Mouse (Mus musculus): Measurements from ENCODE around the gene Apoo. TPM values are rescaled to one million over a fixed set of nuclear protein-coding genes. Genes with fewer than 3 reads are reported as not detected.
"Not testable (repeated sequence)": the region's sequence is repeated elsewhere in the genome, so short reads cannot be mapped to it uniquely, and the experiment has no call there.

Gene Apoo
- polyA plus RNA-seq, 1 experiment: 1.0 TPM

- TF ChIP-seq FLI1 (IDR thresholded peaks at IDR 0.05; ENCODE audit: low read length) (no peak), GATA1 (IDR thresholded peaks at IDR 0.05; ENCODE audit: borderline replicate concordance, low read length) (no peak)
- no peaks in the 10 kb centered on the region for H3K4me1 ChIP-seq
- peaks cover 14% of the 10 kb centered on the region for H3K27me3 ChIP-seq (replicated peaks)
- no peak overlapping the region for H3K4me3 ChIP-seq (replicated peaks)
- H3K9me3 ChIP-seq: no peaks in the 10 kb centered on the region
- H3K36me3 ChIP-seq (replicated peaks; ENCODE audit: low read length): no peaks in the 10 kb centered on the region
These were observed 64.8 kb downstream of the Apoo start for GRCm38 (mm10) chrX:94431548-94432375.

DNA sequence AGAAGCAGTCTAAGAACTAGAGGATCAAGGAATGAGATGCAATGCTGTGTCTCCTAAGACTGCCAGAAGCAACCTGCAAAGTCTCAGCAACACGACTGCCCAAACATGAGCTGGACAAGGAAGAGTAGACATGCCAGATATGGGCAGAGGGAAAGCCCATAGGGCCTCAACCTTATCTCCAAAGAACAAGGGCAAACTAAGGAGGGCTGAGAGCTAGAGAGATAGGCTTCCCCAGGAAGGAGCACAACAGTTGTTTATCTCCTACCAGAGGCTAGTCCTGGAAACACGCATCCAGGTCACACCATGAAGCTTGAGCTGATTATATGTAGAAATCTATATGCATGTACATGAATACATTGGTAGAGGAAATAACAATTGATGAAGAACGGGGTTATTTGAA is 78.5 kb downstream of the Apoo start:
- H3K9me3 ChIP-seq; H3K36me3 ChIP-seq (replicated peaks; ENCODE audit: low read length); H3K4me3 ChIP-seq (replicated peaks); H3K4me1 ChIP-seq; H3K27me3 ChIP-seq (replicated peaks): not testable (repeated sequence)

GRCm38 (mm10) chrX:94446021-94446420 is 79.1 kb downstream of the Apoo start:
- H3K9me3 ChIP-seq; H3K36me3 ChIP-seq (replicated peaks; ENCODE audit: low read length); H3K4me3 ChIP-seq (replicated peaks); H3K4me1 ChIP-seq; H3K27me3 ChIP-seq (replicated peaks): not testable (repeated sequence)

- not testable (repeated sequence) for H3K36me3 ChIP-seq (replicated peaks; ENCODE audit: low read length); H3K4me3 ChIP-seq (replicated peaks); H3K9me3 ChIP-seq; H3K4me1 ChIP-seq
- H3K27me3 ChIP-seq (replicated peaks): peaks cover 23% of the 10 kb centered on the region
These were observed 83.3 kb downstream of the Apoo start for GRCm38 (mm10) chrX:94450047-94450881.

DNA sequence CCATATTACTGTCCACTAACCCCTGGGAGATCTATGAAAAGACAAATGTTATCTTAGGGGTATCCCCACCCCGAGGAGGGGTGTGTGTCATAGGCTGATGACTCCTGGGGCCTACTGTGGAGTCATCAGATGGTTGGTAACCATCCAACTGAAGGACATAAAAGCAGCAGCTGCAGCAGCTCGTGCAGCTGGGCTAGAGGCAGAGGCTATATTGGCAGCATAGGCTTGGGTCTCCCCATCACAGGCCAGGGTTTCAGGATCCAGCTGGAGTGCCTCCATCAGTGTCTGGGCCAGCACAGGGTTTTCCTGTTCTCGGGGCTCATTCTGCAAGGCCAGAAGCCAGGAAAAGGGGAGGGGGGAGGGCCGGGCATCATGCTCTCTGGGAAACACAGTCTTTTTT is 92.4 kb downstream of the Apoo start:
- no peak for TF ChIP-seq GATA1 (IDR thresholded peaks at IDR 0.05; ENCODE audit: borderline replicate concordance, low read length)
- TF ChIP-seq FLI1 (IDR thresholded peaks at IDR 0.05; ENCODE audit: low read length): no peak
- Histone ChIP-seq H3K9me3 (peaks cover 5% of the 10 kb centered on the region), H3K4me3 (replicated peaks) (no peak overlapping the region), H3K4me1 (no peaks in the 10 kb centered on the region), H3K36me3 (replicated peaks; ENCODE audit: low read length) (no peaks in the 10 kb centered on the region), H3K27me3 (replicated peaks) (peaks cover 55% of the 10 kb centered on the region)

- H3K36me3 ChIP-seq (replicated peaks; ENCODE audit: low read length); H3K4me1 ChIP-seq; H3K4me3 ChIP-seq (replicated peaks); H3K9me3 ChIP-seq: not testable (repeated sequence)
- H3K27me3 ChIP-seq (replicated peaks): peaks cover 39% of the 10 kb centered on the region
These were observed 94.6 kb downstream of the Apoo start for GRCm38 (mm10) chrX:94461513-94461912.

DNA sequence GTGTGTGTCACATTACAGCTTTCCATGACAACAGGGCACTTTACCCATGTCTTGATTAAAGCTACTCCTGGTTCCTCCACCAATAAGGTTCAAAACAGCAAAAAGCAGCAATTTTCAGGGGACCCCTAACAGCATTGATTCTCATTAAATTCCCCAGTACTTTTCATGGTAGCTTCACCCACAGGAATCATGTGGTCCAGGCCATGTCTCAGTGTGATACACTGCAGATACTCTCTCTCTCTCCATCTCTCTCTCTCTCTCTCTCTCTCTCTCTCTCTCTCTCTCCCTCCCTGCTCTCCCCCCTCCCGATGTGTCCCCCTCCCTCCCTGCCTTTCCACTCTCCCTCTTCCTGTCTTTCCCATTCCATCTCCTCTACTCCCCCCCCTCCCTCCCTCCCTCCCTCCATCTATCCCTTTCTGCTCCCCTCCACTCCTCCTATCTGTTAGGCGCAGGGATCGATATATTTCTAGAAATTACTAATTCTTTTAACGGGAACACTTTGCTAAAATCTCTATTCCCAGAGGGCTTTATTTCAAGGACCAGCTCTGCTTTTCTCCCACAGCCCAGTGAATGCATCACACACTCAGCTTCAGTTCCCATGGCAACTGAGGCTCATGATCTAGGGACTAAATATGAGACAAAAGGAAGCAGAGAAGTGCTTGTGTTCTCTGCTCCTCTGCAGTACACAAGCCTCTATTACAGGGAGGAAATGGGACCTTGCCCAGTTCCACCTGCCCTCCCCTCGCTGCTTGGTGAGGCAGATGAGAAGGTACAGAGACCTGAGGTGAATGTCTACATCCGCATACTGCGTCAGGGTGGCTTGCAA is 95.9 kb downstream of the Apoo start:
- H3K36me3 ChIP-seq (replicated peaks; ENCODE audit: low read length); H3K9me3 ChIP-seq; H3K4me1 ChIP-seq; H3K4me3 ChIP-seq (replicated peaks): not testable (repeated sequence)
- H3K27me3 ChIP-seq (replicated peaks): peaks cover 26% of the 10 kb centered on the region

Other genes starting within 250 kb of the Apoo start
- 0.36 TPM in 1 of 2 replicates, not detected in the other for gene Zfx, start 243.4 kb upstream of the Apoo start, polyA plus RNA-seq (2012; ENCODE audit: insufficient read depth, low replicate concordance)
- gene Eif2s3x, start 154.3 kb upstream of the Apoo start, polyA plus RNA-seq (2012; ENCODE audit: insufficient read depth, low replicate concordance): 6.4 and 12.6 TPM in 2 replicates
- gene Klhl15, start 132.5 kb upstream of the Apoo start, polyA plus RNA-seq (2012; ENCODE audit: insufficient read depth, low replicate concordance): 19.9 and 25.7 TPM in 2 replicates
- gene Fam90a1b, start 340 bp upstream of the Apoo start, polyA plus RNA-seq (2012; ENCODE audit: insufficient read depth, low replicate concordance): not detected in 2 replicates
- gene Maged1, start 175.0 kb downstream of the Apoo start, polyA plus RNA-seq (2012; ENCODE audit: insufficient read depth, low replicate concordance): 4.3 and 5.2 TPM in 2 replicates

All from megakaryocyte, embryonic 14.5 days (primary cell).